Mouse (Mus musculus): ENCODE data around the gene Dpy19l2.

DNA sequence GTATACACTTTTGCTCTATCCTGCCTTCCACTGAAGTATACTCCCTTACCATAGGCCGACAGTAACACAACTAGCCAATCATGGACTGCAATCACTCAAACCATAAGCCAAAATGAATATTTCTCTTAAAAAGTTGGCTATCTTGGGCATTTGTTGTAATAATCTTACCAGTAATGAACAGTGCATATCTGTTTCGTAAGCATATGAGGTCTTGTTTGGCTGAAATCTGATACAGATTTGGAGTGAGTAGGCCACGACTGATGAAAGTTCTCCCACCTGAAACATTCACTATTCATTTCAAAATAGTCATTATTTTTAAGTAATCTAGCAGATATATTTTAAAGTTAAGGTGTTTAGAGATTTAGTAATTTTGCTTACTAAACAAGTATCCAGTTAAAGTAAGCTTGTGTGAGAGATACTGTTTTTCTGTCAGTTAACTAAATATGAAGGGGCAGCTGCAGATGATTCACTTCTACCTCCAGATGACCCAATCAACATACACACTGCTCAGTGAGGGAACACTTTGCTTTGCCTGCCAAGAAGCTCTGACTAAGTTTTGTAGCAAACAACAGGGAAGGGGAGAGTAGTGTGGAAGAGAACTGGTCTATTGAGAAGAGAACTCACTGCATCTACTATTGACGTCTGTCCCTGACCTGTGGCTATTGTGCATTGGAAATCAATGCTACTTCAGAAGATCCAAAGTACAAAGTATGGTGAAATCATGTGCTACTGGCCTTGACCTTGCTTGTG is 184.5 kb downstream of the Dpy19l2 start:
- no peak for TF ChIP-seq POLR2A (IDR thresholded peaks at IDR 0.05; ENCODE audit: low read depth, low read length)
- no peak for TF ChIP-seq CTCF (conservative IDR thresholded peaks at IDR 0.05; ENCODE audit: insufficient read depth, insufficient read length, low read depth, low read length)

Data from kidney, adult 2 months (tissue).